Mouse (Mus musculus) G1E (cell line): Measurements from ENCODE around the gene Eif3c.

Source experiments
- CTCF ChIP-seq: IDR thresholded peaks from 2 replicates; pipeline ENCODE4 v1.5.1; 2012; ENCODE audit warnings: low read depth, low read length, inconsistent platforms, mixed read lengths
- GATA1 ChIP-seq: IDR thresholded peaks from 2 replicates; pipeline ENCODE4 v1.6.1; 2012; ENCODE audit warnings: borderline replicate concordance, low read length, inconsistent platforms, mixed read lengths
- POLR2AphosphoS5 ChIP-seq: IDR thresholded peaks from 2 replicates; pipeline ENCODE4 v1.6.1; 2012; ENCODE audit warnings: low read depth, low read length, inconsistent platforms; ENCODE audit not compliant: insufficient replicate concordance
- TAL1 ChIP-seq: conservative IDR thresholded peaks from 2 replicates; pipeline ENCODE4 v1.6.1; 2012; ENCODE audit warnings: low read depth, low read length, inconsistent platforms, mixed read lengths

GRCm38 (mm10) chr7:126535766-126536165 is 30.4 kb downstream of the Eif3c start:
- TF ChIP-seq CTCF (no peak), GATA1 (no peak), TAL1 (no peak), POLR2AphosphoS5 (no peak)
